Mouse (Mus musculus) liver, embryonic 14.5 days (tissue): Measurements from ENCODE around the gene Mcm2.

ENCODE experiments used
- CTCF ChIP-seq: IDR thresholded peaks from 2 replicates; pipeline ENCODE4 v1.5.1; 2016; ENCODE audit warnings: antibody characterized with exemption, low read depth, control low read depth
- EP300 ChIP-seq: IDR thresholded peaks from 2 replicates; pipeline ENCODE4 v1.6.1; 2016; ENCODE audit warnings: antibody characterized with exemption, low read depth

DNA sequence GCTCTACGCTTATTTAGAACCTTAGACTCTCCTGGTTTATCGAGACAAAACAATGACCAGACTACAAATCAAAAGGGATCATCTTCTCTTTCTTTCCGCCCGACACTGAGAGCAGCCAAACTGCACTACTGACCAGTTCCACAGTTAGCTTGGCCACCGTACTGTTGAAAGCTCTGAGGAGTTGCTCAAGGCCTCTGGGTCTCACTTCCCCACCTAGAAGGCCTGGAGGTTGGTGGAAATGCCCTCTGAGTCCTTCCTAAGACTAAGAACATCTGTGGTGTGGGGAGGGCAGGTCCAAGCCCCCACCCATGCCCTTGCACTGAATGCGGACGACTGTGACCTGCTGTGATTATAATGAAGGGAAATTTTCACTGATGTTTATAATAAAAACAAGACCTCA is 32.9 kb downstream of the Mcm2 start:
- TF ChIP-seq EP300, result no peak
- TF ChIP-seq CTCF, result no peak
